In the genomic region with DNA sequence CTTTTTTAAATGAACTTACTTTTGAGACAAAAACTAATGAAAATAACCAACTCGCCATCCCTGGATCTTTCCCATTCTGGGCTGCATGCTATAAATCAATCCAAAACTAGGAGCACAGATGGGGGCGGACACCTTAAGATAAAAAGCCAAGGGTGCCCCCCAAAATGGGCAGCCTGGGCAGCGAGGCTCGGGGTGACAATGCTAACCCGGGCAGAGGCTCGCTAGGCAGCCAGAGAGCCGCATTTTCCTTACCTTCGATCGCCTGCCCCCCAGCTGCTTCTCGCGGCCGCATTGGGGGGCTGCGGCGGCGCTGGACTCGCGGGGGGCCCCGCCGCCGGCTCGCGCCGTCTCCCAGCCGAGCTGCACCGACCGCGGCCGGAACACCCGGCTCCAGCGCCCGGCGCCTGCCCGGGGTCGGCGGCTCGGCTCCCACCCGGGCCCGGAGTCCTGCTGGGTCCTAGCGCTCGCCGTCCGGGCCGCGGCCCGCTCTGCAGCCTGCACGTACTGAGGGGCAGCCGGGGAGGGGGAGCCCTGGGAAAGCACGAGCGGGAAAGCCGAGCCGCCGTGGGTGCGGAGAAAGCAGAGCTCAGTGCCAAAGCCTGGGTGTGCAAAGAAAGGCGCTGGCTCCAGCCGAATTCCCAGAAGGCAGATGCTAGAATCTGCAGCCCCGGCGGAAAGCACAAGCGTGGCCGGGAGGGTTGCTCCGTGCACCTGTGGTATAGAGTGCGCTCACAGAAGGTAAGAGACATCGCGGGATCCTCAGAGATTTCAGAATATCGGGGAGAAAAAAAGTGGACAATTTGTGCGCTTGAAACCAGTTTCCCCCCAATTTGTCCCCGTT, we compare ENCODE assay signal across 8 mouse cellular contexts. TPM values are rescaled to one million over a fixed set of nuclear protein-coding genes. Genes with fewer than 3 reads are reported as not detected.
DNase-seq lines count a peak whose midpoint lies in the region; ATAC-seq and TF ChIP-seq lines count a peak whose summit lies in the region.

A gene (minus strand): TSS at position 364 of the 841 bp plus-strand sequence.

- no peak for TF ChIP-seq POLR2A in bone marrow macrophage, adult 2 months (IDR thresholded peaks at IDR 0.05; ENCODE audit: borderline replicate concordance, low read depth, low read length)
- TF ChIP-seq POLR2A in myocyte (IDR thresholded peaks at IDR 0.05; ENCODE audit: insufficient read length, low read depth), result peak; percentile 53

- H3K36me3 ChIP-seq in erythroblast, embryonic 14.5 days (ENCODE audit: control insufficient read depth), result no peaks in the 10 kb centered on the region
- no peaks in the 10 kb centered on the region for H3K36me3 ChIP-seq in heart, embryonic 11.5 days (ENCODE audit: control insufficient read depth, insufficient read depth, low read length)
- H3K36me3 ChIP-seq in kidney, embryonic 15.5 days, result no peaks in the 10 kb centered on the region
- no peaks in the 10 kb centered on the region for H3K36me3 ChIP-seq in liver, embryonic 11.5 days (ENCODE audit: control insufficient read depth, insufficient read depth, low read length)
- H3K36me3 ChIP-seq in myocyte (ENCODE audit: control insufficient read depth, insufficient read depth), result no peaks in the 10 kb centered on the region

- under 1% methylated on average over 66 of the region's 66 CpGs for WGBS in heart, embryonic 11.5 days (ENCODE audit: insufficient replicate concordance)
- under 1% methylated on average over 66 of the region's 66 CpGs for WGBS in kidney, embryonic 15.5 days
- WGBS in liver, embryonic 11.5 days, result under 1% methylated on average over 66 of the region's 66 CpGs

- peak within 1 kb of the TSS; percentile 32 for H3ac ChIP-seq in myocyte (ENCODE audit: control insufficient read depth, insufficient read length)

- H3K27ac ChIP-seq in bone marrow macrophage, adult 2 months (ENCODE audit: insufficient read depth, low read depth, low read length), result no peak within 1 kb of the TSS; the same call in 1 of the 2 replicates
- peak within 1 kb of the TSS; percentile 72 for H3K27ac ChIP-seq in heart, embryonic 11.5 days (ENCODE audit: low read depth, low read length)
- peak within 1 kb of the TSS; percentile 85 for H3K27ac ChIP-seq in kidney, embryonic 15.5 days
- peak within 1 kb of the TSS; percentile 82 for H3K27ac ChIP-seq in liver, embryonic 11.5 days (ENCODE audit: low read depth, low read length)

- H3K9me3 ChIP-seq in erythroblast, embryonic 14.5 days (ENCODE audit: control insufficient read depth, low read length), result no peaks in the 10 kb centered on the region
- no peaks in the 10 kb centered on the region for H3K9me3 ChIP-seq in heart, embryonic 11.5 days (replicated peaks; ENCODE audit: control insufficient read depth, low read length)
- no peaks in the 10 kb centered on the region for H3K9me3 ChIP-seq in kidney, embryonic 15.5 days (replicated peaks)
- no peaks in the 10 kb centered on the region for H3K9me3 ChIP-seq in liver, embryonic 11.5 days (ENCODE audit: control insufficient read depth, low read length)

- ATAC-seq in heart, embryonic 11.5 days (replicated peaks; ENCODE audit: insufficient number of reproducible peaks, low FRiP score, low TSS enrichment), result peak; percentile 82; the same call in 1 of the 2 replicates
- peak; percentile 93 for ATAC-seq in kidney, embryonic 15.5 days (replicated peaks; ENCODE audit: low FRiP score)
- peak; percentile 84 for ATAC-seq in liver, embryonic 11.5 days (replicated peaks; ENCODE audit: low FRiP score)

- peak within 1 kb of the TSS; percentile 78 for H3K4me2 ChIP-seq in heart, embryonic 11.5 days
- peak within 1 kb of the TSS; percentile 91 for H3K4me2 ChIP-seq in kidney, embryonic 15.5 days
- peak within 1 kb of the TSS; percentile 87 for H3K4me2 ChIP-seq in liver, embryonic 11.5 days
- H3K4me2 ChIP-seq in myocyte (ENCODE audit: low read depth), result peak within 1 kb of the TSS; percentile 91

- peak within 1 kb of the TSS; percentile 88 for H3K9ac ChIP-seq in heart, embryonic 11.5 days (ENCODE audit: low read depth, low read length)
- peak within 1 kb of the TSS; percentile 79 for H3K9ac ChIP-seq in kidney, embryonic 15.5 days
- H3K9ac ChIP-seq in liver, embryonic 11.5 days (ENCODE audit: low read depth, low read length), result peak within 1 kb of the TSS; percentile 76

- peaks cover 22% of the 10 kb centered on the region for H3K27me3 ChIP-seq in erythroblast, embryonic 14.5 days (ENCODE audit: control insufficient read depth)
- no peaks in the 10 kb centered on the region for H3K27me3 ChIP-seq in heart, embryonic 11.5 days (ENCODE audit: control insufficient read depth, insufficient read depth, low read length)
- no peaks in the 10 kb centered on the region for H3K27me3 ChIP-seq in kidney, embryonic 15.5 days
- no peaks in the 10 kb centered on the region for H3K27me3 ChIP-seq in liver, embryonic 11.5 days (replicated peaks; ENCODE audit: control insufficient read depth, insufficient read depth, low read length)
- H3K27me3 ChIP-seq in myocyte (ENCODE audit: control insufficient read depth, insufficient read depth, insufficient read length), result no peaks in the 10 kb centered on the region

- H3K79me2 ChIP-seq in myocyte (ENCODE audit: control insufficient read depth, insufficient read depth), result no peaks in the 10 kb centered on the region

- H3K4me3 ChIP-seq in bone marrow macrophage, adult 2 months (ENCODE audit: insufficient read depth, low read length), result peak within 1 kb of the TSS; percentile 97
- H3K4me3 ChIP-seq in erythroblast, embryonic 14.5 days (replicated peaks), result peak within 1 kb of the TSS; percentile 72
- peak within 1 kb of the TSS; percentile 75 for H3K4me3 ChIP-seq in heart, embryonic 11.5 days (ENCODE audit: low read depth, low read length)
- peak within 1 kb of the TSS; percentile 78 for H3K4me3 ChIP-seq in kidney, embryonic 15.5 days (replicated peaks)
- H3K4me3 ChIP-seq in liver, embryonic 11.5 days (ENCODE audit: low read depth, low read length), result peak within 1 kb of the TSS; percentile 61
- peak within 1 kb of the TSS; percentile 76 for H3K4me3 ChIP-seq in myocyte

- no peak for TF ChIP-seq CTCF in bone marrow macrophage, adult 2 months (IDR thresholded peaks at IDR 0.05; ENCODE audit: low read depth, low read length)

- peaks cover 17% of the 10 kb centered on the region for H3K4me1 ChIP-seq in bone marrow macrophage, adult 2 months (ENCODE audit: control insufficient read depth, insufficient read depth, low read length)
- H3K4me1 ChIP-seq in erythroblast, embryonic 14.5 days (ENCODE audit: control insufficient read depth), result peaks cover 28% of the 10 kb centered on the region
- H3K4me1 ChIP-seq in heart, embryonic 11.5 days (ENCODE audit: control insufficient read depth, insufficient read depth, low read length), result peaks cover 27% of the 10 kb centered on the region
- H3K4me1 ChIP-seq in kidney, embryonic 15.5 days, result peaks cover 30% of the 10 kb centered on the region
- peaks cover 27% of the 10 kb centered on the region for H3K4me1 ChIP-seq in liver, embryonic 11.5 days (replicated peaks; ENCODE audit: control insufficient read depth, insufficient read depth, low read length)

- DNase-seq in CD4-positive, CD25-positive, alpha-beta regulatory T cell, adult 2 months (ENCODE audit: low read depth, low spot score), result peak; percentile 74
- DNase-seq in liver, embryonic 11.5 days (ENCODE audit: low spot score), result peak; percentile 90
- DNase-seq in spleen, postnatal 4 days (ENCODE audit: low spot score in 2 of 2), result peak; percentile 71 to 89

TF ChIP-seq in myocyte, 11 proteins besides CTCF, POLR2A, EP300 and RAD21:
- TF ChIP-seq CEBPB (IDR thresholded peaks at IDR 0.05; ENCODE audit: insufficient read depth, poor library complexity, severe bottlenecking) (no peak), MAX (IDR thresholded peaks at IDR 0.05; ENCODE audit: low read depth) (no peak), MYOD1 (IDR thresholded peaks at IDR 0.05; ENCODE audit: control insufficient read depth in 1 of 3, insufficient read length in 2 of 3, low read depth in 2 of 3) (peak in 1 of 3 experiments; percentile 2), TCF3 (IDR thresholded peaks at IDR 0.05; ENCODE audit: insufficient read length, low read depth) (no peak), SRF (IDR thresholded peaks at IDR 0.05; ENCODE audit: control insufficient read depth, insufficient read length, low read depth) (no peak), POLR2AphosphoS2 (IDR thresholded peaks at IDR 0.05; ENCODE audit: insufficient read length, low read depth) (no peak), MYOG (IDR thresholded peaks at IDR 0.05; ENCODE audit: control insufficient read depth in 1 of 3, insufficient read depth in 1 of 3, insufficient read length in 2 of 3, low read depth in 2 of 3) (peak in 1 of 3 experiments; percentile 40), REST (IDR thresholded peaks at IDR 0.05; ENCODE audit: insufficient read depth, insufficient read length) (no peak), E2F4 (IDR thresholded peaks at IDR 0.05; ENCODE audit: insufficient read depth) (no peak), USF1 (IDR thresholded peaks at IDR 0.05; ENCODE audit: low read depth) (no peak), TCF12 (IDR thresholded peaks at IDR 0.05; ENCODE audit: insufficient read depth, poor library complexity, severe bottlenecking) (no peak)

RNA-seq across cellular contexts. Expression of the gene that starts here (rescaled TPM):
- 27.7 and 33.6 TPM in 2 replicates for polyA plus RNA-seq in bone marrow macrophage, adult 2 months (2012; ENCODE audit: insufficient read depth, insufficient read length, missing spikeins)
- polyA plus RNA-seq in erythroblast, embryonic 14.5 days (2012), result 0.84 and 1.1 TPM in 2 replicates
- 68.7 and 75.5 TPM in 2 replicates for polyA plus RNA-seq in heart, embryonic 11.5 days (2014; fragmentation: Nextera tagmentation; extraction: Ambion mirVana)
- 60.8 and 65.7 TPM in 2 replicates for polyA plus RNA-seq in kidney, embryonic 15.5 days (2015; fragmentation: Nextera tagmentation; extraction: Ambion mirVana)
- polyA plus RNA-seq in liver, embryonic 11.5 days (2014; fragmentation: Nextera tagmentation; extraction: Ambion mirVana), result 50.2 and 52.7 TPM in 2 replicates
- 5.8 TPM for polyA plus RNA-seq in myocyte (2012; fragmentation: generic; extraction: Trizol)
